Mouse (Mus musculus): ENCODE results near the gene Basp1. TPM values are rescaled to one million over a fixed set of nuclear protein-coding genes. Genes with fewer than 3 reads are reported as not detected.

The Basp1 gene
- polyA plus RNA-seq, 2 experiments, result 1.6 to 3.8 TPM

DNA sequence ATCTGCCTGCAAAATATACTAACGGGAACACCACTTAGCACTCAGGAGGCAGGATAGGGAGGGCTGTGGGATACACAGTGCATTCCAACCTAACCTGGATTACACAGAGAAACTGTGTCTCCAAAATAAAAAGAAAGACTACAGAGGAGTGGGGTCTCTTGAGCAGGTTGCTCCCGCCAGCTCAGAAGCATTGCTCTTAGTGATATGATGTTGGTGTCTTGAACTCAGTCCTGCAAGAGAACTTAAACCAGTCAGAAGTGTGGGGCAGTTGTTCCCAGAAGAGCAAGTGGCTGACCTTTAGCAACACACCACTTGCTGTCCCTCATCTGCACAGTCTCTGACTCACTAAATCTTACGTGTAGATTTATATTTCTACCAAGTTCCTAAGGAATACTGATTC, 40.0 kb upstream of the Basp1 start:
- Histone ChIP-seq H3K9me3 (ENCODE audit: control insufficient read depth, low read length) (no peaks in the 10 kb centered on the region), H3K4me3 (ENCODE audit: insufficient read depth in 1 of 2, low read depth in 2 of 2, low read length in 2 of 2) (no peak overlapping the region), H3K27ac (no peak overlapping the region), H3K4me2 (ENCODE audit: low read depth) (no peak overlapping the region), H3K27me3 (ENCODE audit: control insufficient read depth, insufficient read depth, low read length) (no peaks in the 10 kb centered on the region), H3K9ac (replicated peaks) (no peak overlapping the region), H3K36me3 (replicated peaks; ENCODE audit: control insufficient read depth, insufficient read depth, low read depth) (no peaks in the 10 kb centered on the region), H3K4me1 (replicated peaks; ENCODE audit: control insufficient read depth in 2 of 2, insufficient read depth in 2 of 2, low read length in 1 of 2) (peaks cover 0 to 2% of the 10 kb centered on the region in 2 experiments; a peak in 2 of 4 replicates)
- DNase-seq (ENCODE audit: low read depth in 3 of 3, low spot score in 3 of 3), result no peak
- no peak for ATAC-seq (ENCODE audit: insufficient read depth)
- 66% methylated on average over 3 of the region's 3 CpGs for WGBS (ENCODE audit: insufficient replicate concordance)
- TF ChIP-seq EP300 (IDR thresholded peaks at IDR 0.05; ENCODE audit: low read depth), result no peak
- no peak for TF ChIP-seq CTCF (IDR thresholded peaks at IDR 0.05; ENCODE audit: low read depth)

DNA sequence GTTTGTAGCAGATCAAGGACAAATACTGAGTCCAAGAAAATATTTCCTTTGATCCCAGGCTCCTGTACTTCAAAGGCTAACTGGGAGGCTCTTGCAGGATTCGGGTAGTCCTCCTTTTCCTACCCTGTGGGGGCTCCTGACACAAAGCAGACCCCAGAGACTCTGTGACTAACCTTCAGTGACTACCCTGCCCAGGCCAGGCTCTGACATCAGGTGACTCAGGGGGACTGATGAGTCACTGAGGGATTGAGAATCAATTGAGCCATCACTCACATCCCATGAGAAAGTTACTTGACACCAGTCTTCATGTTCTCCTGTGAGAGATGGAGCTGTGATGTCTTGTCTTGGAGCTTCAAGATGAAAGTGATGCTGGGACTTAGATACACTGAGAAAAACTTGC, 35.8 kb upstream of the Basp1 start:
- no peak overlapping the region for H3K4me3 ChIP-seq (ENCODE audit: insufficient read depth in 1 of 2, low read depth in 2 of 2, low read length in 2 of 2)
- 28% methylated on average over 1 of the region's 1 CpGs for WGBS (ENCODE audit: insufficient replicate concordance)
- H3K27me3 ChIP-seq (ENCODE audit: control insufficient read depth, insufficient read depth, low read length), result no peaks in the 10 kb centered on the region

DNA sequence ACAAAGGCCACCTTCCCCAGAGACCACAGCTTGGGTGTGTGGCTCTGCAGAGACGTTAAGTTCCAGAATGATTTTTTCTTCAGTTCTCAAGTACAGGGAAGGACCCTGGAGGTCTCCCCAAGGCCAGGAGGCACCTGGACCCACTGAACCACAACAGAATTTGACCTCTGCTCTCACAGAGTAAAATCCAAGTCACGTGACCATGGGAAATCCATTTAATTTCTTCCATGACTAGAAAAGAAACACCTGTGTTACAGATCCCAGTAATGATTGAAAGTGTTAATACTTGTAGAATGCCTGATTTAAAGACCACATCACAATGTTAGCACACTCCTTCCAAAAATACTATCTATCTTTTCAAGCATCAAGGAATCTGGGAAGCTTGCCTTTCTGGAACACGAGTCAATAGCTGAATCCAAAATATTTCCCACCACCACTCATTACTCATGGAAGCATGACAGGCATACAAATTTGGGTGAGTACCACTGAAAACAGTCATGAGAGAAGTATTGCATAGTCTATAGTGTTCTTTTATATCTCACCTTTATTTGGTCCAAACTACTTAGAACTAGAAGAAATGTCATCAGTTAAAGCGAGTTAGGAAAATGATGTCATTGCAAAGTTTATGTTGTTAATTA, 35.3 kb upstream of the Basp1 start:
- Histone ChIP-seq H3K27me3 (ENCODE audit: control insufficient read depth, insufficient read depth, low read length) (no peaks in the 10 kb centered on the region), H3K27ac (no peak overlapping the region), H3K4me3 (ENCODE audit: insufficient read depth in 1 of 2, low read depth in 2 of 2, low read length in 2 of 2) (no peak overlapping the region), H3K36me3 (replicated peaks; ENCODE audit: control insufficient read depth, insufficient read depth, low read depth) (no peaks in the 10 kb centered on the region), H3K4me2 (ENCODE audit: low read depth) (no peak overlapping the region), H3K9me3 (ENCODE audit: control insufficient read depth, low read length) (no peaks in the 10 kb centered on the region), H3K9ac (replicated peaks) (no peak overlapping the region), H3K4me1 (replicated peaks; ENCODE audit: control insufficient read depth in 2 of 2, insufficient read depth in 2 of 2, low read length in 1 of 2) (no peaks in the 10 kb centered on the region)
- 55% methylated on average over 4 of the region's 4 CpGs for WGBS (ENCODE audit: insufficient replicate concordance)
- ATAC-seq (ENCODE audit: insufficient read depth) (no peak), DNase-seq (ENCODE audit: low read depth in 3 of 3, low spot score in 3 of 3) (no peak)
- TF ChIP-seq EP300 (IDR thresholded peaks at IDR 0.05; ENCODE audit: low read depth) (no peak), CTCF (IDR thresholded peaks at IDR 0.05; ENCODE audit: low read depth) (no peak)

More for the DNA sequence above, 35.8 kb upstream of the Basp1 start:
- no peak overlapping the region for H3K4me2 ChIP-seq (ENCODE audit: low read depth)
- no peaks in the 10 kb centered on the region for H3K4me1 ChIP-seq (replicated peaks; ENCODE audit: control insufficient read depth in 2 of 2, insufficient read depth in 2 of 2, low read length in 1 of 2)
- ATAC-seq (ENCODE audit: insufficient read depth) (no peak), DNase-seq (ENCODE audit: low read depth in 3 of 3, low spot score in 3 of 3) (no peak)
- no peaks in the 10 kb centered on the region for H3K36me3 ChIP-seq (replicated peaks; ENCODE audit: control insufficient read depth, insufficient read depth, low read depth)
- H3K9me3 ChIP-seq (ENCODE audit: control insufficient read depth, low read length), result no peaks in the 10 kb centered on the region
- H3K27ac ChIP-seq, result no peak overlapping the region
- H3K9ac ChIP-seq (replicated peaks), result no peak overlapping the region
- TF ChIP-seq EP300 (IDR thresholded peaks at IDR 0.05; ENCODE audit: low read depth) (no peak), CTCF (IDR thresholded peaks at IDR 0.05; ENCODE audit: low read depth) (no peak)

DNA sequence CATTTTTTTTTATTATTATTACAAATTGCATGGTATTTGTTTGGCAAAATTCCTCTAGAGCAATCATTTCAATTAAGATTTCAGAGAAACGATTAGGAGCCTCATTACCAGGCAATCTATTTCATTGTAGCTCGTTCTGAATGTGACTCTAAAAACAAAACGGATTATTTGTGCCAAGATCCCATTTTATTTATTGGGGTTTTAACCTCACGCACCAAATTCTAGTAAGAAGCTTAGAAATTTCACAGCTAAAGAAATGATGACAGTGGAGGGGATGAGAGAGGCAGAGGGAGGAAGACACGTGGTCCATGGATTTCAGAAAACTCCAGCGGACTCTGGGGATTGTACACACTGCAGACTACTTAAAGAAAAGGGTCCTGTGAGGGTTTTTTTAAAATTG, 33.6 kb upstream of the Basp1 start:
- H3K27ac ChIP-seq, result no peak overlapping the region
- H3K27me3 ChIP-seq (ENCODE audit: control insufficient read depth, insufficient read depth, low read length), result no peaks in the 10 kb centered on the region
- H3K9ac ChIP-seq (replicated peaks), result no peak overlapping the region
- H3K4me3 ChIP-seq (ENCODE audit: insufficient read depth in 1 of 2, low read depth in 2 of 2, low read length in 2 of 2), result no peak overlapping the region
- TF ChIP-seq CTCF (IDR thresholded peaks at IDR 0.05; ENCODE audit: low read depth) (no peak), EP300 (IDR thresholded peaks at IDR 0.05; ENCODE audit: low read depth) (no peak)
- no peak overlapping the region for H3K4me2 ChIP-seq (ENCODE audit: low read depth)
- no peaks in the 10 kb centered on the region for H3K36me3 ChIP-seq (replicated peaks; ENCODE audit: control insufficient read depth, insufficient read depth, low read depth)
- 55% methylated on average over 6 of the region's 6 CpGs for WGBS (ENCODE audit: insufficient replicate concordance)
- H3K4me1 ChIP-seq (replicated peaks; ENCODE audit: control insufficient read depth in 2 of 2, insufficient read depth in 2 of 2, low read length in 1 of 2), result 0 out of 4 replicates have a peak, but pooled peaks cover 0 to 4% of the 10 kb centered on the region in 2 experiments
- no peak for ATAC-seq (ENCODE audit: insufficient read depth)
- no peaks in the 10 kb centered on the region for H3K9me3 ChIP-seq (ENCODE audit: control insufficient read depth, low read length)
- no peak for DNase-seq (ENCODE audit: low read depth in 3 of 3, low spot score in 3 of 3)

GRCm38 (mm10) chr15:25446155-25446487, 32.6 kb upstream of the Basp1 start:
- H3K27ac ChIP-seq, result no peak overlapping the region

More at GRCm38 (mm10) chr15:25446155-25446487, 32.6 kb upstream of the Basp1 start:
- TF ChIP-seq EP300 (IDR thresholded peaks at IDR 0.05; ENCODE audit: low read depth), result no peak
- TF ChIP-seq CTCF (IDR thresholded peaks at IDR 0.05; ENCODE audit: low read depth), result no peak
- Histone ChIP-seq H3K36me3 (replicated peaks; ENCODE audit: control insufficient read depth, insufficient read depth, low read depth) (no peaks in the 10 kb centered on the region), H3K4me1 (replicated peaks; ENCODE audit: control insufficient read depth in 2 of 2, insufficient read depth in 2 of 2, low read length in 1 of 2) (0 out of 4 replicates have a peak, but pooled peaks cover 0 to 4% of the 10 kb centered on the region in 2 experiments), H3K27me3 (ENCODE audit: control insufficient read depth, insufficient read depth, low read length) (no peaks in the 10 kb centered on the region), H3K4me3 (ENCODE audit: insufficient read depth in 1 of 2, low read depth in 2 of 2, low read length in 2 of 2) (no peak overlapping the region), H3K9ac (replicated peaks) (no peak overlapping the region), H3K4me2 (ENCODE audit: low read depth) (no peak overlapping the region), H3K9me3 (ENCODE audit: control insufficient read depth, low read length) (no peaks in the 10 kb centered on the region)
- ATAC-seq (ENCODE audit: insufficient read depth) (no peak), DNase-seq (ENCODE audit: low read depth in 3 of 3, low spot score in 3 of 3) (no peak)
- 32% methylated on average over 8 of the region's 8 CpGs for WGBS (ENCODE audit: insufficient replicate concordance)

Data from liver, embryonic 14.5 days (tissue).